Mouse (Mus musculus) heart, adult 2 months (tissue): ENCODE data around the gene Ism2. TPM values are rescaled to one million over a fixed set of nuclear protein-coding genes. Genes with fewer than 3 reads are reported as not detected.

Experiments used
- DNase-seq, 2 experiments: peaks; one replicate each; pipeline ENCODE4 v3.0.0; 2021
- H3K27ac ChIP-seq: fragments of 200-600 bp; 2 replicates; pipeline ENCODE4 v1.8.1; 2022
- H3K27me3 ChIP-seq: fragments of 200-500 bp; 2 replicates; pipeline ENCODE4 v1.6.1; 2012; ENCODE audit warnings: mild to moderate bottlenecking, low read length, inconsistent platforms, mixed read lengths; ENCODE audit not compliant: control insufficient read depth, insufficient read depth
- H3K36me3 ChIP-seq: fragments of 200-500 bp; 2 replicates; pipeline ENCODE4 v1.6.1; 2012; ENCODE audit warnings: low read length, inconsistent platforms; ENCODE audit not compliant: control insufficient read depth, insufficient read depth
- H3K4me1 ChIP-seq: fragments of 200-500 bp; 2 replicates; pipeline ENCODE4 v1.6.1; 2011; ENCODE audit warnings: low read length; ENCODE audit not compliant: control insufficient read depth, insufficient read depth
- H3K4me3 ChIP-seq: fragments of 200-600 bp; 2 replicates; pipeline ENCODE4 v1.8.1; 2022
- H3K79me2 ChIP-seq: fragments of 200-500 bp; replicated peaks from 2 replicates; pipeline ENCODE4 v1.6.1; 2012; ENCODE audit warnings: mild to moderate bottlenecking, inconsistent platforms, low read length, moderate library complexity, mixed read lengths; ENCODE audit not compliant: control insufficient read depth, insufficient read depth
- H3K9ac ChIP-seq: fragments of 200-500 bp; 2 replicates; pipeline ENCODE4 v1.6.1; 2012; ENCODE audit warnings: low read depth, mild to moderate bottlenecking, control low read depth, inconsistent platforms, low read length, mixed read lengths
- CTCF ChIP-seq: fragments of 200-600 bp; IDR thresholded peaks from 2 replicates; pipeline ENCODE4 v1.8.1; 2022; ENCODE audit warnings: antibody characterized with exemption, mild to moderate bottlenecking, moderate library complexity
- EP300 ChIP-seq: fragments of 200-500 bp; IDR thresholded peaks from 2 replicates; pipeline ENCODE4 v1.6.1; 2011; ENCODE audit warnings: low read depth, low read length, control low read depth; ENCODE audit not compliant: insufficient read depth
- POLR2A ChIP-seq: fragments of 200-500 bp; IDR thresholded peaks from 2 replicates; pipeline ENCODE4 v1.6.1; 2011; ENCODE audit warnings: mild to moderate bottlenecking, low read depth, low read length, control low read depth; ENCODE audit not compliant: insufficient read depth
- WGBS: fragments of 180-500 bp; shearing (Covaris S2); methylation state at CpG from one replicate; pipeline ENCODE4 v1.1.7; 2018; 5-methylcytosine and 5-hydroxymethylcytosine counted together
- intact Hi-C: fragments of 180-260 bp; cut with DNase I; formaldehyde crosslinking; loops from one replicate; pipeline ENCODE4 v1.15.1; 2025
- polyA plus RNA-seq: library from polyadenylated mRNA; depleted of rRNA; stranded (reverse); fragments of >200 nt; gene quantifications from 2 replicates; pipeline ENCODE4 v1.2.3, GENCODE M21; 2012
- total RNA-seq, 2 experiments: library from RNA; stranded (reverse); gene quantifications; 2 replicates each; pipeline ENCODE4 v1.2.3; 2021

Gene Ism2
- total and polyA plus RNA-seq, 3 experiments, result 0.18 TPM; not detected in 2

DNA sequence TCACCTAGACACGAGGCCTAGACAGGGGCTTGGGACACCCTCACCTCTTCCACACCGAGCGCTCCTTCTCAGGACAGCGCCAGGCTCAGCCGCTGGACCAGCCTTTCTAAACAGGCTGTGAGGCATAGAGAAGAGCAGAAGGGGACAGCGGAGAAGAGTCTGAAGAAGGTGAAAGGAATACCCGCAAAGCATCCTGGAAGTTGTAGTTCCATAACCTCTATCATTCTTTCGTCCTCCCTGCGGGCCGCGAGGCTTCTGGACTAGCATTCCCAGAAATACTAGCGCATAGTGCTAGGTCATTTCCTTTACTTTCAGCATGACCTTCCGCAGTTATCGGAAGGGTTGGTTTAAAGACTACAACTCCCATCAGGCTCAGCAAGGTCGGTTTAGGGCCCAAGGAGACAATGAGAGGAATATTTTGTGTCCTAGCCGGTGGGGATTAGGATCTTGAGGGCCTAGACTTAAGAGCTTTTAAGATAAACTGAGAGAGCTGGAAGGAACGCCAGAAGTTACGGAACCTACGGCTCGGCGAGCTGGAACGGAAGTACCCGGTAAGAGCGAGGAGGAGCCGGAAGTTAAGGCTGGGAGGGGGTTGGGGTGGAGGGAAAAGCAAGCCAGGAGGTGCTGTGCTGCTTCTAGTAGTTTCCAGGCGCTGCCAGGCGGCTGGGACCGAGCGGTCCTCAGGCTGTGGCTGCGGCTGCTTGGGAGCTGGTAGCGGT lies 33.2 kb downstream of the Ism2 start, which contains the start of the genes Vipas39 and Ahsa1:
Vipas39 (minus strand) TSS at position 149 of the 719 bp plus-strand sequence.
Ahsa1 (plus strand) TSS at position 372 of the 719 bp plus-strand sequence.
- intact Hi-C loops, result loop anchor here (1.0 to 5.0 kb wide), 2 partner anchors 119 to 146 kb away; partner anchors contain the start of genes Gstz1 and Pomt2
- under 1% methylated on average over 31 of the region's 31 CpGs for WGBS
- peaks cover 4% of the 10 kb centered on the region for H3K36me3 ChIP-seq

DNA sequence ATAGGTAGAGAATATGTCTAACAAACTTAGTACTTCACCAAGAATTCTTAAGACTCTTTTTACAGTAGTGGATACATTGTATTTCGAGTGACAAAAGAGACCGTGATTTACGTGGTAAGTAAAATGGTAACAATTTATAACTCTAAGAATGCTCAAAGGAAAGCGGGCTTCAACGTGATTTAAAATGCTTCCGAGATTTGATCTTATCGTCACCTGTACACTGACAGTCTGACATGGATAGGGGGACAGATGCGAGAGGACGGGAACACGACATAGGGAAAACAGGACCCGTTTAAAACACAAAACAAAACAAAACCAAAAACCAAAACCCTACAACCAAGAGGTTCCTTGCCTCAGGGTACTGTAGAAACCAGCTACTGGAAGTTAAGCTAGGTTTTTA lies 34.1 kb downstream of the Ism2 start:
- Histone ChIP-seq H3K4me3 (peak overlapping the region; percentile 74), H3K27ac (peak overlapping the region; percentile 93), H3K9ac (peak overlapping the region; percentile 93), H3K27me3 (no peaks in the 10 kb centered on the region), H3K4me1 (peaks cover 2% of the 10 kb centered on the region), H3K79me2 (no peaks in the 10 kb centered on the region; the same call in 1 of the 2 replicates), H3K36me3 (peaks cover 4% of the 10 kb centered on the region)
- WGBS, result 10% methylated on average over 11 of the region's 11 CpGs
- intact Hi-C loops, result loop anchor here (5.0 kb wide), 1 partner anchor 147 kb away; no protein-coding TSS in a partner anchor
- TF ChIP-seq CTCF (no peak), POLR2A (no peak)
- DNase-seq, result no peak

More for the DNA sequence above, 33.2 kb downstream of the Ism2 start, which contains the start of the genes Vipas39 and Ahsa1:
- Histone ChIP-seq H3K4me1 (peaks cover 2% of the 10 kb centered on the region), H3K9ac (peak within 1 kb of the TSS; percentile 93), H3K27ac (peak within 1 kb of the TSS; percentile 93), H3K4me3 (peak within 1 kb of the TSS; percentile 74), H3K27me3 (no peaks in the 10 kb centered on the region), H3K79me2 (no peaks in the 10 kb centered on the region; the same call in 1 of the 2 replicates)
- DNase-seq, result peak; percentile 87 to 93
- peak; percentile 91 for TF ChIP-seq POLR2A
- TF ChIP-seq CTCF, result peak; percentile 44
- peak; percentile 69 for TF ChIP-seq EP300

DNA sequence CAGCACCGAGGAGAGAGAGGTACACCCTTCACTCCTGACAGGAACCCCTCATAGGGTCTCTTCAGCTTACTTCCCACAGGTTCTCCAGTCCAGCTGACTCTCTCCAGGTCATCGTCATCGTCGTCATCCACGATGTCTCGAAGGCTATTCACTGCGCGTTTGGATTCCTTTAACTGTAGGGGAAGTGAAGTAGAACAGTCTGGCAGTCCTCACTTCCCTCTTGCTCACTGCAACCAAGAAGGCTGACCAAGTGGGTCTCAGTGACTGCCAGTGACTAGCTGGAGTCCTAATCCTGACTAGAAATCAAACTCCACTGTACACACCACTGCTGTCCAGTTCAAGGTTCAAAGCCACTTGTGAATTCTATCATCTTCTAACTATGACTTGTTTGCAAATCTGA lies 38.9 kb downstream of the Ism2 start:
- Histone ChIP-seq H3K4me3 (no peak overlapping the region), H3K27me3 (no peaks in the 10 kb centered on the region), H3K79me2 (no peaks in the 10 kb centered on the region), H3K4me1 (no peaks in the 10 kb centered on the region), H3K9ac (no peak overlapping the region), H3K27ac (no peak overlapping the region), H3K36me3 (no peaks in the 10 kb centered on the region)
- no peak for DNase-seq
- TF ChIP-seq POLR2A (no peak), EP300 (no peak)
- intact Hi-C loops, result no loop called here
- 96% methylated on average over 8 of the region's 8 CpGs for WGBS

DNA sequence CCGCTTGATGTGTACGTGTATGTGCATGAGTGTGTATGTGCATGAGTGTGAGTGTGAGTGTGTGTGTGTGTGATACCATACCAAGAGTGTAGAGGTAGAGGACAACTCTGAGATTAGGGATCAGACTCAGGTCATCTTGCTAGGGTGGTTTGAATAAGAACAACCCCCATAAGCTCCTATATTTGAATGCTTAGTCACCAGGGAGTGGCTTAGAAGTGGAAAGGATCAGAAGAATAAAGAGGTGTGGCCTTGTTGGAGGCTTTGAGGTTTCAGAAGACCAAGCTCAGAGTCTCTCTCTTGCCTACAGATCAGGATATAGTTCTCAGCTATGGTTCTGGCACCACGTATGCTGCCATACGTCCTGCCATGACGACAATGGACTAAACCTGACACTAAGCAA lies 42.9 kb downstream of the Ism2 start:
- TF ChIP-seq EP300, result no peak
- TF ChIP-seq CTCF, result no peak
- TF ChIP-seq POLR2A, result no peak
- 92% methylated on average over 5 of the region's 5 CpGs for WGBS
- H3K4me1 ChIP-seq, result no peaks in the 10 kb centered on the region
- no peaks in the 10 kb centered on the region; the same call in 1 of the 2 replicates for H3K36me3 ChIP-seq
- no peak overlapping the region for H3K4me3 ChIP-seq
- no peak overlapping the region for H3K27ac ChIP-seq
- intact Hi-C loops, result no loop called here
- H3K27me3 ChIP-seq, result no peaks in the 10 kb centered on the region
- no peaks in the 10 kb centered on the region for H3K79me2 ChIP-seq
- H3K9ac ChIP-seq, result no peak overlapping the region
- DNase-seq, result no peak

DNA sequence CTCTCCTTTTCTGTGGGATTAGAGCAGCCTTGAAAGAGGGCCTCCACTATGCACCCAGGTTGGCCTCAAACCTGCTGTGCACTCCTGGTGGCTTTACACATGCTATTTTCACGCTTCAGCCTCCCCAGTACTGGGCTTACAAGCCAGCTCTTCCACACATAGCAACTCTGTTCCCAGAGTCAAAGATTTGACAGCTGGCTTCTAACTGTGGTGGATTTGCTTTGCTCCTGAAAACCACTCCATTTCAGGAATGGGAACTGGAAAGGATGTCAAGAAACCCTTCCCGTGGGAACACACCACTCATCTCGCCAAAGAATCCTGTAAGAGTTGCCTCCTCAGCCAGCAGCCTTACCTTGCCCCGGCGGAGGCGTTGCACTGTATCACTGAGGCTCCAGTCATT lies 45.6 kb downstream of the Ism2 start:
- TF ChIP-seq EP300, result no peak
- no peak for TF ChIP-seq POLR2A
- TF ChIP-seq CTCF, result no peak
- H3K79me2 ChIP-seq, result no peaks in the 10 kb centered on the region
- H3K4me1 ChIP-seq, result no peaks in the 10 kb centered on the region
- H3K27me3 ChIP-seq, result no peaks in the 10 kb centered on the region
- no peaks in the 10 kb centered on the region; the same call in 1 of the 2 replicates for H3K36me3 ChIP-seq
- no peak overlapping the region for H3K4me3 ChIP-seq
- no peak for DNase-seq
- intact Hi-C loops, result no loop called here
- H3K9ac ChIP-seq, result no peak overlapping the region
- 88% methylated on average over 6 of the region's 6 CpGs for WGBS
- no peak overlapping the region for H3K27ac ChIP-seq

DNA sequence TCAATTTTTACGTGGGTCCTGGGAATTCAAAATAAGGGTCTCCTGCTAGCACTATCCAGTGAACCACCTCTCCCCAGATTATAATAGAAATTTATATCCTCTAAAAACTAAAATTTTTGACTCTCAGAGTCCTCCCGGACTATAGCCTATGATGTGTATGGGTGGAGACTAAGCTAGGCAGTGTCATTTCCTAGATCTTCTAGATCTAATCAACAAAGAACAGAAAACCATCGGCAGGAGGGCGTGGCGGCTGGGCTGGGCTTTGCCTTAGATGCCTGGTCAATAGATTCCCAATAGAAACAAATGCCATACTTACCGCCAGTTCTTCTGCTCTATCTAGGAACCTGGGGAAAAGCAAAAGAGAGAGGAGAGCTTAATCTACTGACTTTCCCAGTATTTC lies 49.3 kb downstream of the Ism2 start:
- H3K27me3 ChIP-seq, result no peaks in the 10 kb centered on the region
- TF ChIP-seq POLR2A (no peak), EP300 (no peak)
- no peaks in the 10 kb centered on the region; the same call in 1 of the 2 replicates for H3K36me3 ChIP-seq
- no peaks in the 10 kb centered on the region for H3K4me1 ChIP-seq
- H3K27ac ChIP-seq, result no peak overlapping the region
- H3K79me2 ChIP-seq, result no peaks in the 10 kb centered on the region
- no peak overlapping the region for H3K9ac ChIP-seq
- no peak overlapping the region for H3K4me3 ChIP-seq
- no peak for DNase-seq
- 89% methylated on average over 6 of the region's 6 CpGs for WGBS
- intact Hi-C loops, result no loop called here
